Mouse (Mus musculus) heart, embryonic 14.5 days (tissue): ENCODE results near the gene Ppp1r15a. TPM values are rescaled to one million over a fixed set of nuclear protein-coding genes. Genes with fewer than 3 reads are reported as not detected.
"Not testable (repeated sequence)": the region's sequence is repeated elsewhere in the genome, so short reads cannot be mapped to it uniquely, and the experiment has no call there.

Experiments
- ATAC-seq: fragments of 200-750 bp; cut with Nextera tagmentation; 2 replicates; pipeline ENCODE4 v1.8.0; 2017; ENCODE audit warnings: low read depth, moderate TSS enrichment; ENCODE audit not compliant: insufficient number of reproducible peaks, insufficient read depth, low FRiP score
- H3K27ac ChIP-seq, 2 experiments: fragments of 200-500 bp in 1 of 2; fragments of 300-500 bp in 1 of 2; sonication (generic) in 1 of 2; replicated peaks in 1 of 2; 2 replicates each; pipeline ENCODE4 v1.5.1; 2012 to 2014; ENCODE audit warnings: low read depth in 2 of 2, low read length in 2 of 2, control low read depth in 1 of 2, mild to moderate bottlenecking in 1 of 2, mixed read lengths in 1 of 2; ENCODE audit not compliant: control insufficient read depth in 1 of 2, insufficient read depth in 1 of 2
- H3K27me3 ChIP-seq: fragments of 300-500 bp; sonication (generic); 2 replicates; pipeline ENCODE4 v1.6.1; 2014; ENCODE audit warnings: mild to moderate bottlenecking, low read length, control low read depth; ENCODE audit not compliant: control insufficient read depth, insufficient read depth
- H3K36me3 ChIP-seq: fragments of 300-500 bp; sonication (generic); 2 replicates; pipeline ENCODE4 v1.6.1; 2014; ENCODE audit warnings: mild to moderate bottlenecking, control low read depth, low read length, mixed read lengths; ENCODE audit not compliant: control insufficient read depth, insufficient read depth
- H3K4me1 ChIP-seq, 2 experiments: fragments of 200-500 bp in 1 of 2; fragments of 300-500 bp in 1 of 2; sonication (generic) in 1 of 2; 2 replicates each; pipeline ENCODE4 v1.6.1; 2012 to 2014; ENCODE audit warnings: low read length in 2 of 2, control low read depth in 1 of 2, mixed read lengths in 1 of 2; ENCODE audit not compliant: control insufficient read depth in 2 of 2, insufficient read depth in 2 of 2
- H3K4me2 ChIP-seq: fragments of 300-500 bp; sonication (generic); 2 replicates; pipeline ENCODE4 v1.6.1; 2014; ENCODE audit warnings: mild to moderate bottlenecking, low read length
- H3K4me3 ChIP-seq, 2 experiments: fragments of 200-500 bp in 1 of 2; fragments of 300-500 bp in 1 of 2; sonication (generic) in 1 of 2; 2 replicates each; pipeline ENCODE4 v1.5.1; 2012 to 2014; ENCODE audit warnings: low read length in 2 of 2, mild to moderate bottlenecking in 2 of 2, control low read depth in 1 of 2, low read depth in 1 of 2, moderate library complexity in 1 of 2; ENCODE audit not compliant: control insufficient read depth in 1 of 2, insufficient read depth in 1 of 2
- H3K9ac ChIP-seq: fragments of 300-500 bp; sonication (generic); 2 replicates; pipeline ENCODE4 v1.6.1; 2014; ENCODE audit warnings: mild to moderate bottlenecking, low read length
- H3K9me3 ChIP-seq: fragments of 300-500 bp; sonication (generic); 2 replicates; pipeline ENCODE4 v1.6.1; 2016; ENCODE audit warnings: low read length, control low read depth; ENCODE audit not compliant: control insufficient read depth
- WGBS: fragments of 180-500 bp; shearing (Covaris S2); extraction: QIAGEN DNeasy Blood & Tissue Kit; methylation state at CpG from one replicate; pipeline ENCODE4 v1.1.7; 2014; 5-methylcytosine and 5-hydroxymethylcytosine counted together
- polyA plus RNA-seq: library from polyadenylated mRNA; unstranded; fragments of >200 nt; fragmentation: Nextera tagmentation; extraction: Ambion mirVana; gene quantifications from 2 replicates; pipeline ENCODE4 v1.2.1, GENCODE M21; 2014

Ppp1r15a gene
- polyA plus RNA-seq, 1 experiment from 2014 or later, result 23.3 TPM

- Histone ChIP-seq H3K27ac (no peak within 1 kb of the TSS), H3K27me3 (no peaks in the 10 kb centered on the region), H3K9me3 (no peaks in the 10 kb centered on the region), H3K4me3 (no peak within 1 kb of the TSS), H3K9ac (no peak within 1 kb of the TSS), H3K4me2 (no peak within 1 kb of the TSS), H3K4me1 (peaks cover 5 to 7% of the 10 kb centered on the region in 2 experiments; a peak in 2 of 4 replicates), H3K36me3 (no peaks in the 10 kb centered on the region)
- 83% methylated on average over 12 of the region's 12 CpGs for WGBS
- no peak for ATAC-seq
These were observed 39.2 kb downstream of the Ppp1r15a start, which contains the start of gene Gm45808 for GRCm38 (mm10) chr7:45486761-45487415. Gm45808 (minus strand) TSS chr7:45486811.

DNA sequence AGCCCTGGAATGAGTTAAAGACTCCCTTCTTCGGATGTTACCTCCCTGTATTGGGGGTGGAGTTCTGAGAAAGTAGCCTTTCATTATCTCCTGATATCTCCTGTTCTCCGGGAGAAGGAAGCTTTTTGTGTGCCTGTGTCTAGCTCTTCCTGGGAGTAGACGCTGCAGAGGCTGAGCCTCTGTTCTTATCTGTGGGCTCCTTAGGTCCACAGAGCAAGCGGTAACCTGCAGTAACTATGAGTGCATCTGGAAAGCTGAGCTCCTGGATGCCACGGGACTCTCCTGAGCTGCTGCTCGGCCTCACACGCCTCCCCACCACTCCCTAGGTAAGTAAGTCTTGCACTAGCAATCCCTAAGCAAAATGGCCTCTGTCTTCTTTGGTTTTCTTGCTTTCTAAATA lies 39.9 kb downstream of the Ppp1r15a start:
- Histone ChIP-seq H3K4me1 (peaks cover 5 to 7% of the 10 kb centered on the region in 2 experiments; a peak in 2 of 4 replicates), H3K9ac (no peak overlapping the region), H3K27ac (no peak overlapping the region), H3K36me3 (no peaks in the 10 kb centered on the region), H3K27me3 (no peaks in the 10 kb centered on the region), H3K4me3 (no peak overlapping the region), H3K9me3 (no peaks in the 10 kb centered on the region), H3K4me2 (no peak overlapping the region)
- 45% methylated on average over 7 of the region's 7 CpGs for WGBS
- no peak for ATAC-seq

DNA sequence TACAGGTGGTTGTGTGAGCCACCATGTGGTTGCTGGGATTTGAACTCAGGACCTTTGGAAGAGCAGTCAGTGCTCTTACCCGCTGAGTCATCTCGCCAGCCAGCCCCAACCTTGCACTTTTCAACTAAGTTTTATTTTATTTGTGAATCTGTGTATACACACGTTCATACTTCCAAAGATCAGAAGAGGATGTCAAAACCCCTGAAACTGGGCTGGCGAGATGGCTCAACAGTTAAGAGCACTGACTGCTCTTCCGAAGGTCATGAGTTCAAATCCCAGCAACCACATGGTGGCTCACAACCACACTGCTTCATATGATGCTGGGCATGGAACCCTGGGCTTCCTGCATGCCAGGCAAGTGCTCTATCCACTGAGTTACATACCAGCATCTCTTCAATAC lies 41.1 kb downstream of the Ppp1r15a start:
- H3K36me3 ChIP-seq, H3K4me2 ChIP-seq, H3K4me3 ChIP-seq, H3K9me3 ChIP-seq, H3K27me3 ChIP-seq, H3K4me1 ChIP-seq, H3K27ac ChIP-seq, H3K9ac ChIP-seq, ATAC-seq: not testable (repeated sequence)
- WGBS, result 93% methylated on average over 5 of the region's 5 CpGs

DNA sequence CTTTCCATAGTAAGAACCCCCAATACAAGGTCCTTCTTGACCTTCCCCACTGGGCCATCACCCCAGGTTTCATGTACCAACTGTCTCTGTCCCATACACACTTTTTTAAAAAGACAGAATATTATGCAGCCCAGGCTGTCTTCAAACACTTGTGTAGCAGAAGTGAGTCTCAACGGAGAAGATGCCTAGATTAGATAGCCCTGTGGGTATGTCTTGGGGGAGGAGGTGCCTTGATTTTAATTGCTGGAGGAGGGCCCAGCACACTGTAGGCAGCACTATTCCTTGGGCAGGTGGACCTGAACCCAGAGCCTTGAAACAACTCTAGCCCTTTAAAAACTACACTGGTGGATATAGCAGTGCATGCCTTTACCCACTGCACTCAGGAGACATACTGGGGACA lies 43.9 kb downstream of the Ppp1r15a start:
- ATAC-seq, result no peak
- 65% methylated on average over 1 of the region's 1 CpGs for WGBS

DNA sequence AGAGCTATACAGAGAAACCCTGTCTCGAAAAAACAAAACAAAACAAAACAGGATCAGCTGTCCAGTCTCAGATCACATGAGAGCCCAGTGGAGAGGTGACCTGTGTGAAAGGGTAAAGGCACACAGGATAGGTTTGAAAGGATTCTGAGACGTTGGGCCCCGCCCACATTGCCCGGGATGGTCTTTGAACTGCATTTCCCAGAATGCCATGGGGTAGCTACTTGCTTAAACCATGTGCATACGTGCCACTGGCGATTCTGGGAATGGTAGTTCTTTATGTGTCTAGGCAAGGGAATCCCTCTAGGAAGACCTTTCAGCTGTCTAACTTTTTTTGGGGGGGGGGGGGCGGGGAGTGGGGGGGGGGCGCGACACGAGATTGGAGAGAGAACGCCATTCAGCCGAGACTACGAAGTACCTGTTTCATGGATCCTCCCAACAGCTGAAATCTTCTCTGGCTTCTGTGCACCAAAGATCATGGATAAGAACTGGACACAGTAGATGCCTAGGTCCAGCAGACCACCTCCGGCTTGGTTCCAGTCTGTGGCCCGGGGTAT lies 44.6 kb downstream of the Ppp1r15a start, which contains the start of gene Tulp2:
Gene Tulp2, plus strand, starts transcription at position 504 of the 554 bp plus-strand sequence.
- Histone ChIP-seq H3K36me3 (no peaks in the 10 kb centered on the region), H3K27me3 (no peaks in the 10 kb centered on the region), H3K27ac (no peak within 1 kb of the TSS), H3K9ac (no peak within 1 kb of the TSS), H3K4me1 (no peaks in the 10 kb centered on the region), H3K4me2 (no peak within 1 kb of the TSS), H3K4me3 (no peak within 1 kb of the TSS), H3K9me3 (no peaks in the 10 kb centered on the region)
- no peak for ATAC-seq
- 53% methylated on average over 15 of the region's 15 CpGs for WGBS

More for the DNA sequence above, 43.9 kb downstream of the Ppp1r15a start:
- H3K27ac ChIP-seq, result no peak overlapping the region
- H3K4me2 ChIP-seq, result no peak overlapping the region
- no peaks in the 10 kb centered on the region for H3K27me3 ChIP-seq
- H3K9me3 ChIP-seq, result no peaks in the 10 kb centered on the region
- no peak overlapping the region for H3K9ac ChIP-seq
- H3K4me3 ChIP-seq, result no peak overlapping the region
- H3K4me1 ChIP-seq, result no peaks in the 10 kb centered on the region
- H3K36me3 ChIP-seq, result no peaks in the 10 kb centered on the region

- H3K4me3 ChIP-seq, H3K36me3 ChIP-seq, H3K9me3 ChIP-seq, ATAC-seq, H3K4me1 ChIP-seq, H3K4me2 ChIP-seq, H3K27me3 ChIP-seq, H3K27ac ChIP-seq, H3K9ac ChIP-seq: not testable (repeated sequence)
- 79% methylated on average over 3 of the region's 4 CpGs for WGBS
These were observed 45.8 kb downstream of the Ppp1r15a start for GRCm38 (mm10) chr7:45480310-45480709.

GRCm38 (mm10) chr7:45478774-45479173 lies 47.3 kb downstream of the Ppp1r15a start:
- H3K27me3 ChIP-seq, result no peaks in the 10 kb centered on the region
- 95% methylated on average over 7 of the region's 7 CpGs for WGBS
- no peak overlapping the region for H3K4me2 ChIP-seq
- no peak for ATAC-seq
- H3K9me3 ChIP-seq, result no peaks in the 10 kb centered on the region
- no peak overlapping the region for H3K9ac ChIP-seq
- H3K4me3 ChIP-seq, result no peak overlapping the region
- no peaks in the 10 kb centered on the region for H3K36me3 ChIP-seq
- no peak overlapping the region for H3K27ac ChIP-seq
- H3K4me1 ChIP-seq, result peaks cover 0 to 5% of the 10 kb centered on the region in 2 experiments; a peak in 2 of 4 replicates
